Mouse (Mus musculus): ENCODE data around the gene Efna4.

The Efna4 gene

GRCm38 (mm10) chr3:89361675-89362074 lies 23.8 kb upstream of the Efna4 start, which contains the start of gene Dcst2:
Gene Dcst2, plus strand, starts transcription at chr3:89361975.
- DNase-seq (ENCODE audit: low spot score in 2 of 2) = no peak

- DNase-seq (ENCODE audit: low spot score in 2 of 2) = no peak
Observed at GRCm38 (mm10) chr3:89360237-89360636, 22.4 kb upstream of the Efna4 start.

- no peak for DNase-seq (ENCODE audit: low spot score in 2 of 2)
Observed at GRCm38 (mm10) chr3:89359630-89360029, 21.8 kb upstream of the Efna4 start.

GRCm38 (mm10) chr3:89356029-89356428 lies 18.2 kb upstream of the Efna4 start:
- DNase-seq (ENCODE audit: low spot score in 2 of 2) = no peak

DNA sequence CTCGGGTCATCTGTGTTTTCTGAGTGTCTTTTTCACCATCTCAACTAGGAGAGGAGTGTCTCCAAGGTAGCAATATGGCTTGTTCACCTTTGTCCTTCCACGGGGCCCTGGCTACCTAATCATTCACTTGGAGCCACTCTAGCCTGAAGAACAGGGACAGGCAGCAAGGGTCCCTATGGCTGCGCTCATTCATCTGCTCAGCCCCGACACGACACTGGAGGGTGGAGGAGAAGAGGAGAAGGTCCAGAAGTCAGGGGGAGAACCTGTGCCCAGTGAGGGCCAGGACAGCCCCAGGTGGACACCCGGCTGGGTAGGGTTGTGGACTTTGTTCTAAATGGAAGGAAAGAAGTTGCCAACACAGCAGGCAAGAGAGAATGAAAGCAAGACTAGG lies 17.7 kb upstream of the Efna4 start:
- no peak for DNase-seq (ENCODE audit: low spot score in 2 of 2)

DNA sequence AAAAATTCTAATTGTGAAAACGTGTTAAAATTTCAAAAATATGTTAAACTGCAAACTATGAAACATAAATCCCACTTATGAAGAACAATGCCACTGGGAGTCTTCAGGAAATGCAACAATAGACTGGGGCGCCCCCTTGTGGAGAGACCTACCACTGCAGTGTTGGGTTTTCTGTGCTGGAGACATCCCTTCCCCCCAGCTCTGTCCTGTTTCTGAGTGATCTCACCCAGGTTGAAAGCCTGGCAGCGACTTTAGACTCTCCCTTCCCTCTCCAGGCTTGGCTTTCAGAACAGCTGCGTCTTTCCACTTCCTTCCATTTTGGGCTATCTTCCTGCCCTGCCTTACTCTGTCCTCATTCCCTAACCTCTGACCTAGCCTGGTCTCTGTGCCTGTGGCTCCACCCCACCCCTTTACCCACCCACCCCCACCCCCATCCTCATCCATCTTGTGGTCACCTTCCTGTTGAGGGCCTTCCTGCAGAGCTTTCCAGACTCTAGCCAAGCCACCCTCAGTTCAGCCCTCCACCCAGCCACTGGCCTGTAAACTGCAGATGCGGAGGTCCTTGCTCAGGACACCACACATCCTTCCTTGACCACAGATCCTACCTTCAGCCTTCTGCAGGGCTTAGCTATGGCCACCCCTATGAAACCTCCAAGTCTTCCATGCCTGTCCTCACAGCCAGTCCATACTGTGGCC lies 17.1 kb upstream of the Efna4 start:
- DNase-seq (ENCODE audit: low spot score in 2 of 2) = peak; percentile 75 to 80

DNA sequence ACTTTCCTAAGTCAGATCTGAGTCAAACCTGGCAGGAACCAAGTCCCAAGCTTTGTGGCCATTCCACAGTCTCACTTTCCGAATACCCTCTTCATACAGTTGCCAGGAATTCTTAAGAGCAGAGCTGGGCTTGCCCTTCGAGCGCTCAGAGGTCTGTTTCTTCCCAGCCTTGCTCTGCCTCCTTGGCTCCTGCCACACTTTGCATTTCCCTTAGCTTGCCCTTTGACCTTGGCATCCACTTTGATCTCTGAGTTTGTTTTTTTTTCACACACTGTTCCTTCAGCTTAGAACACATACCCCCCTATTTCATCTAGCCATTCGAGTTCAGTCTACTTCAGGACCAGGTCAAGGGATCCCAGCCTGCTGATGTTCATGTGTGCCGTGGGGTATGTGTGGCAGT lies 13.4 kb upstream of the Efna4 start:
- DNase-seq (ENCODE audit: low spot score in 2 of 2) = no peak

- peak; percentile 89 to 96 for DNase-seq (ENCODE audit: low spot score in 2 of 2)
Observed at GRCm38 (mm10) chr3:89349869-89350501, 12.2 kb upstream of the Efna4 start, which contains the start of gene Adam15. Gene Adam15, minus strand, starts transcription at chr3:89349996.

- peak; percentile 31 to 42 for DNase-seq (ENCODE audit: low spot score in 2 of 2)
Observed at GRCm38 (mm10) chr3:89348911-89349868, 11.4 kb upstream of the Efna4 start.

DNA sequence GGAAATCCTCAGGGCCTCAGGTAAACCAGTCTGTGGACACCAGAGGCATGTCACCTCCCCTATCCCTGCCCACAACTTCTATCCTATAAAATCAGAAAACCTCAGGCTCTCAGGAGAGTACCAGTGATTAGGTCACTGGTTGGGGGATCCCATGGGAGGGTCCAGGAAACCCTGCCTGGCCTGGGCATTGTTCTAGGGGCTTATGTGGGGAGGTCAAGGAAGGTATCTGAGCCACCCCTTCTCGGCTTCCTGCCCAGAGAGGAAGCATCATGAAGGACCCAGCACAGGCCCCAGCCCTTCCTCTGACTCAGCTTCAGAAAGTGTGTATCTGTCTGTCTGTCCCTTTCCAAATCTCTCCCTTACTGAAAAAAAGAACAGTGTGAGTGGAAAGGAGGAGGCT lies 10.1 kb upstream of the Efna4 start:
- no peak for DNase-seq (ENCODE audit: low spot score in 2 of 2)

- DNase-seq (ENCODE audit: low spot score in 2 of 2) = no peak
Observed at GRCm38 (mm10) chr3:89346815-89347540, 9.2 kb upstream of the Efna4 start.

DNA sequence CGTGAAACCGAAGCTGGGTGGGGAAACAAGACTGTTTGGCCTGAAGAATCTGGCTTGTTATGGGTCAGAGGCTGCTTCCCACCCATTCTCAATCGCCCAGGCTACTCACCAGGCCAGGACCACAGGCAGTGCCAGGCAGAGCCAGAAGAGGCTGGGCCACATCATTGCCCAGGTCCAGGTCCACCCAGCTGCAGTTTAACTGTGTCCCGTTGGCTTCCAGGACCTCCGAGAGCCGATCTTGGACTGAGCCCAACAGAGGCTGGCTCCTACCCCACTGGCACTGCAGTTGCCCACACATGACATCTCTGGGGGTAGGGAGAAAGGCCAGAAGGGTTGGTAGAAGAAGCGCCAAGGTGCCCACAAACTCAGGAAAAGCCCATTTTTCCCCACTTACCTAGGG lies 5.5 kb upstream of the Efna4 start:
- DNase-seq (ENCODE audit: low spot score in 2 of 2) = no peak

DNA sequence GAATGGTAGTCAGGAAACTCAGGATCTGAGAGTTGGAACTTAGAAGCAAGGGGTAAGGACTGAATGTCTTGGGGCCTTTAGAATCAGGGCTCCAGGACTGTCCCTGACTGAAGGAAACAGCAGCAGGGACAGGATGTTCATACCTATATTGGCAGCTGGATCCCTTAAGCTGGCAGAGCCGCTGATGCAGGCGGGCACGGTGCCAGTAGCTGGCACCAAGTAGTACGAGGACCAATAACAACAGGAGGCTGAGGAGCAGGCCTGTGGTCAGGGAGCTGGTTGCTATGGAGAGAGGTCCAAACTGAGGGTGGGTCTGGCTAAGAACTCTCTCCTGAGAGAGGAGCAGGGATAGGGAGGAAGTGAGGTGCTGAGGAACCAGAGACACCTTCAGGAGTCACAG lies 4.0 kb upstream of the Efna4 start:
- DNase-seq (ENCODE audit: low spot score in 2 of 2) = no peak

GRCm38 (mm10) chr3:89340465-89340864 lies 2.6 kb upstream of the Efna4 start:
- DNase-seq (ENCODE audit: low spot score in 2 of 2) = peak; percentile 57 to 60

DNA sequence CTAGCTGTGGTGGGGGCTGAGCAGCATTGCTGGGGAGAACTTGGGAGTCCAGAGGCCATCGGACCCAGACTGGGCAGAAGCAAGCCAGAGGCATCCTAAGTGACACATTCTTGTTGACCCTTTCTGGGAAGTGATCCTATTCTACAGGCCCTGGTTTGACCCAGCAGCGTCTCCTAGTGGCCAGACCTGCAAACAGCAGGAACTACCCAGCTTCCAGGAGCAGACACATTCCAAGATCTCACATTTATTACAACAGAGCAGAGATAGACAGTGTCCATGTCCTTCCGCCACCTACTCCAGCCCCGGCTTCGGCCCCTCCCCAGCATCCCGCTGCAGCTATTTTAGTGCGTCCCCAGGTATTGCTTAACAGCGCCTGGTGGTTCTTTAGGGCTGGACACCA lies 1.6 kb upstream of the Efna4 start:
- DNase-seq (ENCODE audit: low spot score in 2 of 2) = peak in 1 of 2 experiments; percentile 74

- no peak for DNase-seq (ENCODE audit: low spot score in 2 of 2)
Observed at GRCm38 (mm10) chr3:89337062-89337720, 637 bp downstream of the Efna4 start.

GRCm38 (mm10) chr3:89336529-89336928 lies 1.3 kb downstream of the Efna4 start:
- no peak for DNase-seq (ENCODE audit: low spot score in 2 of 2)

GRCm38 (mm10) chr3:89333053-89333452 lies 4.8 kb downstream of the Efna4 start:
- no peak for DNase-seq (ENCODE audit: low spot score in 2 of 2)

DNA sequence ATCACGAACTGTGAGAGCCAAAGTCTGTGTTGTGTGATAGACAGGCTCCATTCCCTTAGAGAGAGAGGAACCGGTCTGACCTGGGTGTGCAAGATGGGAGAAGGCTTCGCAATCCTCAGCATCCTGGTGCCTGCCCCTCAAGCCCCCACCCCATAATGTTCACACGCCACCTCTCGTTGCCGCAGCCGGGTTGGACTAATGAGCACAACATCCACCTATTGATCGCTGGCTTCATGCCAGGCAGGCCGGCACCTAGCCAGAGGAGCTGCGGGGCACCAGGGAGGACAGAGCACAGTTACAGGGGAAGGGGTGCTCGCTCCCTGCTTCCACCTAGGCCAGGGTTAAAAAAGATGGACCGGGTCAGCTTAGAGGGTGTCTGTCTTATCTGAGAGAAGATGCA lies 5.4 kb downstream of the Efna4 start:
- DNase-seq (ENCODE audit: low spot score in 2 of 2) = no peak

GRCm38 (mm10) chr3:89332013-89332412 lies 5.8 kb downstream of the Efna4 start:
- no peak for DNase-seq (ENCODE audit: low spot score in 2 of 2)

- DNase-seq (ENCODE audit: low spot score in 2 of 2) = no peak
Observed at GRCm38 (mm10) chr3:89331561-89331960, 6.3 kb downstream of the Efna4 start.
